Comparison of ENCODE assay signal across 36 mouse cellular contexts in genomic region chr1:37918096-37918495, GRCm38 (mm10). TPM values are rescaled to one million over a fixed set of nuclear protein-coding genes. Genes with fewer than 3 reads are reported as not detected.
DNase-seq lines count a peak whose midpoint lies in the region; ATAC-seq and TF ChIP-seq lines count a peak whose summit lies in the region.
"Had no signal": no experiment of that assay in that cellular context is flagged by ENCODE, and none has a peak within 500 bp of the region (broad histone marks: within the 10 kb centered on the region; RNA-seq: fewer than 3 reads in every experiment).

No protein-coding gene starts in this region.

- H3K36me3 ChIP-seq in heart, embryonic 11.5 days (ENCODE audit: control insufficient read depth, insufficient read depth, low read length) = no peaks in the 10 kb centered on the region
- no peaks in the 10 kb centered on the region for H3K36me3 ChIP-seq in midbrain, embryonic 16.5 days (ENCODE audit: control insufficient read depth, insufficient read depth, low read length)
- H3K36me3 ChIP-seq: embryonic facial prominence, embryonic 10.5 days; embryonic facial prominence, embryonic 13.5 days; forebrain, embryonic 10.5 days; G1E; heart, embryonic 13.5 days; hindbrain, embryonic 10.5 days; hindbrain, embryonic 13.5 days; intestine, embryonic 15.5 days had no signal

- WGBS in heart, embryonic 11.5 days (ENCODE audit: insufficient replicate concordance) = 53% methylated on average over 6 of the region's 6 CpGs
- WGBS in midbrain, embryonic 16.5 days = 86% methylated on average over 6 of the region's 6 CpGs

- H3K4me1 ChIP-seq in heart, embryonic 11.5 days (ENCODE audit: control insufficient read depth, insufficient read depth, low read length) = no peaks in the 10 kb centered on the region; the same call in 1 of the 2 replicates
- peaks cover 7% of the 10 kb centered on the region for H3K4me1 ChIP-seq in embryonic fibroblast, embryonic 13.5 days (ENCODE audit: control insufficient read depth, insufficient read depth, low read length)
- no peaks in the 10 kb centered on the region for H3K4me1 ChIP-seq in midbrain, embryonic 16.5 days (ENCODE audit: control insufficient read depth, insufficient read depth, low read length)
- H3K4me1 ChIP-seq: embryonic facial prominence, embryonic 10.5 days; embryonic facial prominence, embryonic 13.5 days; forebrain, embryonic 10.5 days; forebrain, embryonic 13.5 days; hindbrain, embryonic 10.5 days; hindbrain, embryonic 13.5 days; intestine, embryonic 15.5 days had no signal

- no peaks in the 10 kb centered on the region for H3K9me3 ChIP-seq in heart, embryonic 11.5 days (replicated peaks; ENCODE audit: control insufficient read depth, low read length)
- H3K9me3 ChIP-seq in midbrain, embryonic 16.5 days (replicated peaks; ENCODE audit: control insufficient read depth, low read length, poor library complexity, severe bottlenecking) = no peaks in the 10 kb centered on the region
- H3K9me3 ChIP-seq: embryonic facial prominence, embryonic 10.5 days; embryonic facial prominence, embryonic 13.5 days; forebrain, embryonic 10.5 days; forebrain, embryonic 13.5 days; G1E; heart, embryonic 13.5 days; hindbrain, embryonic 10.5 days; hindbrain, embryonic 13.5 days; intestine, embryonic 15.5 days had no signal

- no peak overlapping the region for H3K4me3 ChIP-seq in heart, embryonic 11.5 days (ENCODE audit: low read depth, low read length)
- H3K4me3 ChIP-seq in embryonic fibroblast, embryonic 13.5 days (ENCODE audit: insufficient read depth, low read length) = no peak overlapping the region
- H3K4me3 ChIP-seq in midbrain, embryonic 16.5 days (ENCODE audit: low read depth, low read length) = no peak overlapping the region
- no peak overlapping the region for H3K4me3 ChIP-seq in left cerebral cortex, adult 2 months
- H3K4me3 ChIP-seq: embryonic facial prominence, embryonic 10.5 days; embryonic facial prominence, embryonic 13.5 days; forebrain, embryonic 10.5 days; forebrain, embryonic 13.5 days; gastrocnemius, adult 2 months; heart, embryonic 13.5 days; hindbrain, embryonic 10.5 days; hindbrain, embryonic 13.5 days; intestine, embryonic 15.5 days had no signal

- no peak for TF ChIP-seq CTCF in embryonic fibroblast, embryonic 13.5 days (IDR thresholded peaks at IDR 0.05; ENCODE audit: borderline replicate concordance, insufficient read depth, low read length)
- no peak for TF ChIP-seq CTCF in left cerebral cortex, adult 2 months (IDR thresholded peaks at IDR 0.05)

- no peak for TF ChIP-seq POLR2A in embryonic fibroblast, embryonic 13.5 days (IDR thresholded peaks at IDR 0.05; ENCODE audit: low read depth, low read length)

- ATAC-seq in heart, embryonic 11.5 days (replicated peaks; ENCODE audit: insufficient number of reproducible peaks, low FRiP score, low TSS enrichment) = no peak
- ATAC-seq in midbrain, embryonic 16.5 days = no peak
- ATAC-seq: forebrain, embryonic 13.5 days; forebrain, embryonic 16.5 days; hindbrain, embryonic 16.5 days; intestine, embryonic 15.5 days had no signal

- H3K9ac ChIP-seq in heart, embryonic 11.5 days (ENCODE audit: low read depth, low read length) = no peak overlapping the region
- no peak overlapping the region for H3K9ac ChIP-seq in midbrain, embryonic 16.5 days (ENCODE audit: low read depth, low read length)
- H3K9ac ChIP-seq: embryonic facial prominence, embryonic 13.5 days; forebrain, embryonic 13.5 days; heart, embryonic 13.5 days; hindbrain, embryonic 13.5 days; intestine, embryonic 15.5 days had no signal

- peak overlapping the region; percentile 39 for H3K4me2 ChIP-seq in heart, embryonic 11.5 days
- H3K4me2 ChIP-seq in midbrain, embryonic 16.5 days (ENCODE audit: low read length) = no peak overlapping the region
- H3K4me2 ChIP-seq: embryonic facial prominence, embryonic 13.5 days; forebrain, embryonic 13.5 days; hindbrain, embryonic 13.5 days; intestine, embryonic 15.5 days had no signal

- intact Hi-C loops in left cerebral cortex, adult 2 months (cut with DNase I) = no loop called here

- H3K27me3 ChIP-seq in heart, embryonic 11.5 days (ENCODE audit: control insufficient read depth, insufficient read depth, low read length) = no peaks in the 10 kb centered on the region
- H3K27me3 ChIP-seq in midbrain, embryonic 16.5 days (ENCODE audit: control insufficient read depth, insufficient read depth, low read depth, low read length) = no peaks in the 10 kb centered on the region
- H3K27me3 ChIP-seq: embryonic facial prominence, embryonic 13.5 days; intestine, embryonic 15.5 days had no signal

- no peak for DNase-seq in heart, postnatal 4 days
- DNase-seq in NIH3T3 (ENCODE audit: low read depth) = peak; percentile 51
- DNase-seq in cerebellum, adult 11 months = no peak
- DNase-seq in left cerebral cortex, adult 2 months (ENCODE audit: extremely low spot score in 1 of 2, low spot score in 2 of 2) = no peak
- DNase-seq: adrenal gland, postnatal 10 days; adrenal gland, postnatal 36 days; B cell, adult 2 months; cerebellum, adult 11-12 months; cerebellum, adult 8-10 months; cerebellum, postnatal 10 days; cerebellum, postnatal 36 days; embryo, embryonic 11 days; gastrocnemius, adult 2 months; gastrocnemius, postnatal 14 days; heart, postnatal 14 days had no signal

- H3K27ac ChIP-seq in heart, embryonic 11.5 days (ENCODE audit: low read depth, low read length) = peak overlapping the region; percentile 15; the same call in 1 of the 2 replicates
- peak overlapping the region; percentile 67 for H3K27ac ChIP-seq in embryonic fibroblast, embryonic 13.5 days (ENCODE audit: insufficient read depth, low read length)
- H3K27ac ChIP-seq in midbrain, embryonic 16.5 days (ENCODE audit: low read length) = no peak overlapping the region
- no peak overlapping the region for H3K27ac ChIP-seq in left cerebral cortex, adult 2 months
- H3K27ac ChIP-seq: embryonic facial prominence, embryonic 10.5 days; embryonic facial prominence, embryonic 13.5 days; forebrain, embryonic 10.5 days; forebrain, embryonic 13.5 days; gastrocnemius, adult 2 months; heart, embryonic 13.5 days; hindbrain, embryonic 10.5 days; hindbrain, embryonic 13.5 days; intestine, embryonic 15.5 days had no signal

RNA-seq across cellular contexts. Expression of gene Lyg2, which starts 1.8 kb away (rescaled TPM):
- not detected in 2 replicates for polyA plus RNA-seq in heart, embryonic 11.5 days (2014; fragmentation: Nextera tagmentation; extraction: Ambion mirVana)
- total RNA-seq in heart, postnatal 4 days (2021) = not detected
- not detected in 2 replicates for polyA plus RNA-seq in embryonic fibroblast, embryonic 13.5 days (2011; ENCODE audit: insufficient read length, low read depth, missing spikeins)
- polyA plus RNA-seq in midbrain, embryonic 16.5 days (2015; fragmentation: Nextera tagmentation; extraction: Ambion mirVana) = not detected in 2 replicates
- not detected for total RNA-seq in left cerebral cortex, adult 2 months (2021)
- total RNA-seq: adrenal gland, adult 18-20 months; adrenal gland, postnatal 10 days; adrenal gland, postnatal 36 days; CH12.LX; gastrocnemius, adult 2 months; gastrocnemius, postnatal 14 days; gastrocnemius, postnatal 4 days; heart, adult 8-10 months; heart, postnatal 14 days had no signal
- polyA plus RNA-seq: embryonic facial prominence, embryonic 10.5 days; embryonic facial prominence, embryonic 13.5 days; forebrain, embryonic 10.5 days; forebrain, embryonic 13.5 days; forebrain, embryonic 16.5 days; frontal cortex, adult 2 months; G1E; heart, embryonic 13.5 days; heart, embryonic 16.5 days; hindbrain, embryonic 10.5 days; hindbrain, embryonic 13.5 days; intestine, embryonic 15.5 days had no signal

RNA-seq across cellular contexts. Expression of gene Mrpl30, which starts 27.8 kb away (rescaled TPM):
- polyA plus RNA-seq in heart, embryonic 11.5 days (2014; fragmentation: Nextera tagmentation; extraction: Ambion mirVana) = 260 and 280 TPM in 2 replicates
- 100 to 1,000 TPM; 283 to 286 TPM for total RNA-seq in heart, postnatal 4 days (2021)
- 158 and 204 TPM in 2 replicates for polyA plus RNA-seq in embryonic fibroblast, embryonic 13.5 days (2011; ENCODE audit: insufficient read length, low read depth, missing spikeins)
- 229 and 231 TPM in 2 replicates for polyA plus RNA-seq in midbrain, embryonic 16.5 days (2015; fragmentation: Nextera tagmentation; extraction: Ambion mirVana)
- total RNA-seq in left cerebral cortex, adult 2 months (2021) = 100 to 1,000 TPM; 139 to 148 TPM

RNA-seq across cellular contexts. Expression of gene Mitd1, which starts 27.9 kb away (rescaled TPM):
- polyA plus RNA-seq in heart, embryonic 11.5 days (2014; fragmentation: Nextera tagmentation; extraction: Ambion mirVana) = 15.9 and 16.4 TPM in 2 replicates
- total RNA-seq in heart, postnatal 4 days (2021) = 1 to 10 TPM; 5.8 to 7.9 TPM
- 28.4 and 29.2 TPM in 2 replicates for polyA plus RNA-seq in embryonic fibroblast, embryonic 13.5 days (2011; ENCODE audit: insufficient read length, low read depth, missing spikeins)
- 13.8 and 14.0 TPM in 2 replicates for polyA plus RNA-seq in midbrain, embryonic 16.5 days (2015; fragmentation: Nextera tagmentation; extraction: Ambion mirVana)
- total RNA-seq in left cerebral cortex, adult 2 months (2021) = 10 to 100 TPM; 10.6 to 10.9 TPM

RNA-seq across cellular contexts. Expression of gene Lyg1, which starts 39.5 kb away (rescaled TPM):
- polyA plus RNA-seq in heart, embryonic 11.5 days (2014; fragmentation: Nextera tagmentation; extraction: Ambion mirVana) = not detected in 2 replicates
- total RNA-seq in heart, postnatal 4 days (2021) = not detected
- not detected in 2 replicates for polyA plus RNA-seq in embryonic fibroblast, embryonic 13.5 days (2011; ENCODE audit: insufficient read length, low read depth, missing spikeins)
- polyA plus RNA-seq in midbrain, embryonic 16.5 days (2015; fragmentation: Nextera tagmentation; extraction: Ambion mirVana) = not detected in 2 replicates
- total RNA-seq in left cerebral cortex, adult 2 months (2021) = not detected
- total RNA-seq: adrenal gland, adult 18-20 months; adrenal gland, postnatal 10 days; adrenal gland, postnatal 36 days; CH12.LX; G1E; gastrocnemius, adult 2 months; gastrocnemius, postnatal 14 days; gastrocnemius, postnatal 4 days; heart, adult 8-10 months; heart, postnatal 14 days had no signal
- polyA plus RNA-seq: cortical plate, adult 2 months; embryonic facial prominence, embryonic 10.5 days; embryonic facial prominence, embryonic 13.5 days; forebrain, embryonic 10.5 days; forebrain, embryonic 13.5 days; forebrain, embryonic 16.5 days; frontal cortex, adult 2 months; G1E; heart, embryonic 13.5 days; heart, embryonic 16.5 days; hindbrain, embryonic 10.5 days; hindbrain, embryonic 13.5 days; hindbrain, embryonic 16.5 days; intestine, embryonic 15.5 days had no signal

RNA-seq across cellular contexts. Expression of gene Lipt1, which starts 46.6 kb away (rescaled TPM):
- 8.3 and 9.9 TPM in 2 replicates for polyA plus RNA-seq in heart, embryonic 11.5 days (2014; fragmentation: Nextera tagmentation; extraction: Ambion mirVana)
- 1 to 10 TPM; 7.3 to 8.6 TPM for total RNA-seq in heart, postnatal 4 days (2021)
- polyA plus RNA-seq in embryonic fibroblast, embryonic 13.5 days (2011; ENCODE audit: insufficient read length, low read depth, missing spikeins) = 5.6 and 6.9 TPM in 2 replicates
- 8.6 and 8.8 TPM in 2 replicates for polyA plus RNA-seq in midbrain, embryonic 16.5 days (2015; fragmentation: Nextera tagmentation; extraction: Ambion mirVana)
- 10 to 100 TPM in 1 of 2 experiments, 1 to 10 TPM in 1; 9.5 to 10.9 TPM for total RNA-seq in left cerebral cortex, adult 2 months (2021)

Comparison
In these comparisons a context has a peak if more than half of its experiments do, and no peak if none do; other contexts are left out.
1. H3K27ac ChIP-seq: peak in heart, embryonic 11.5 days (single experiment) and embryonic fibroblast, embryonic 13.5 days (single experiment); none in midbrain, embryonic 16.5 days (single experiment) and left cerebral cortex, adult 2 months (single experiment).